Mouse (Mus musculus): ENCODE data around the gene Cstb. TPM values are rescaled to one million over a fixed set of nuclear protein-coding genes. Genes with fewer than 3 reads are reported as not detected.
A peak's percentile ranks its signal among the peaks of the same experiment; 100 is the strongest.
"Not testable (repeated sequence)": the region's sequence is repeated elsewhere in the genome, so short reads cannot be mapped to it uniquely, and the experiment has no call there.

Cstb gene
- total RNA-seq, 2 experiments from 2014 or later = 30.4 to 30.6 TPM

GRCm38 (mm10) chr10:78413152-78413520, 12.3 kb upstream of the Cstb start:
- no peak for DNase-seq
- intact Hi-C loops (cut with DNase I) = loop anchor here (5.0 kb wide), 1 partner anchor 684 kb away; the partner anchor contains the start of gene 2610008E11Rik

- intact Hi-C loops (cut with DNase I) = loop anchor here (5.0 kb wide), 1 partner anchor 682 kb away; the partner anchor contains the start of gene 2610008E11Rik
These were observed 10.5 kb upstream of the Cstb start for GRCm38 (mm10) chr10:78414936-78415335.

DNA sequence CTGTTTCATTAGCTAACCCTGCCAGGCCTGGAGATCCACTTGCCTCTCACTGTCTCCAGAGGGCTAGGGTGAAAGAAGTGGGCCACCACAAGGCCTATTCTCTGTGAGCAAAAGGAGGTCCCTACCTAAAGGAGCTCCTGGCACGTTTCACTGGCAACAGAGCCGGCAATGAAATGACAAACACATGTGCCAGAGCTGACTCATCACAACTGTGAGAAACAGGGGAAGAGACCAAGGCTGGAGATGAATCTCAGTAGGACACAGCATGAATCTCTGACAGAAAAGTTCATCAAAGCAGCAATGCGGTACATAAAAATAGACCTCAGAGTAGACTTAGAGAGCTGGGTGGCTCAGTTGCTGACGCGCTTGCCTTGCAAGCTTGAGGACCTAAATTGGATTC, 7.6 kb upstream of the Cstb start:
- intact Hi-C loops (cut with DNase I) = no loop called here
- no peak for DNase-seq

More at GRCm38 (mm10) chr10:78414936-78415335, 10.5 kb upstream of the Cstb start:
- DNase-seq = not testable (repeated sequence)

DNA sequence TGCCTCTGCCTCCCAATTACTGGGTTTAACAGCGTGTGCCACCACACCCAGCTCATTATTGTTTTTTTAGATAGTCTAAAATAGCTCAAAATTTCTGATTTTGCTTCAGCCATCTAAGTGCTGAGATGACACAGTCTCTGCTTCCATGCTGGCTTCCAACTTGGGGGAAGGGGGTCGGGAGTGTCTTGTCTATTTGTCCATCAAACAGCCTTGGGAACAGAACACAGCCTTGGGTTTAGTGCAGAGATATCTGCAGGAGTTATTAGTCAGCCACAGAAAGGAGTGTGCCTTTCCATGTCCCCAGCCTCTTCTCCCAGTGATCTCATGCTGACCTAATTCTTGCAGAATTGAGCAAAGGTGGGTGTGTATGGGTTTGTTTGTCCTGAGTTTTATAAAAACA, 6.7 kb upstream of the Cstb start:
- no peak for DNase-seq
- intact Hi-C loops (cut with DNase I) = no loop called here

DNA sequence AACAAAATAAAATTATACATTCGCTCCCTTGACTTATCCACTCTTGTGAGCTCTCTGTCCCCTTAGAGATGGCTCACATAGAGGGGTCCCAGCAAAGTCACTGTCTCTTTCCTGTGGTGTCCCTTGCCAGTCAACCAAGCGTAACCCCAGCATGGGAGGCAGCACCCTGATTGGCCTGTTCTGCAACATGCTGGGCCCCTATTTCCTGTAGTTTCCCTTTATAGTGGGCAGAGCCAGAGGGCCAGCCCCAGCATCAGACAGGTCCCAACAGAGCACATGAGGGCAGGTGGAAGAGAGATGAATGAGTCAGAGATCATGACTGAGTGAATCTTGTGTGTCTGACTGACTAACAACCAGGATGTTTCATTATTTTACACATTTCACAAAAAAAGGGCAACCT, 4.5 kb upstream of the Cstb start:
- DNase-seq = no peak
- intact Hi-C loops (cut with DNase I) = no loop called here

- no peak for DNase-seq
- intact Hi-C loops (cut with DNase I) = no loop called here
These were observed 2.9 kb upstream of the Cstb start for GRCm38 (mm10) chr10:78422614-78423013.

- peak; percentile 27 to 31 for DNase-seq
- intact Hi-C loops (cut with DNase I) = no loop called here
These were observed 757 bp downstream of the Cstb start for GRCm38 (mm10) chr10:78426117-78426735.

DNA sequence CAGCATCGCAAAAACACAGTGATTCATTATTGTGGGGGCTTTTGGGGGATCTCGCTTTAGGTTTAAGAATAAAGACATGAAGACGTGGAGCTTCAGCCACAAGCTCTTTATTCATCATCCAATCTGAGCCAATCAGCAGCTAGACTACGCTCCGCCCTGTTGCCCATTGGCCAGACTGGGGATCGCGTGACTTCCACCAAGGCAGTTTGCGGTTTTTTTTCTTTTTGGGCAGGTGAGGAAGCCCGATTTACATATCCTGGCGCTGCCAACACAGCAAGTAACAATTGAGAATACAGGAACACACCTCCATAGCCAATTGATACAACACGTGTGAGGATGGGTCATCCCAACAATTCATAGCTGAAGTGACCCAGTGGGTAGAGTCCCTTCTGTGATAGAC, 2.6 kb downstream of the Cstb start:
- intact Hi-C loops (cut with DNase I) = no loop called here

GRCm38 (mm10) chr10:78429180-78429579, 3.7 kb downstream of the Cstb start:
- DNase-seq = no peak
- intact Hi-C loops (cut with DNase I) = no loop called here

More for the DNA sequence above, 2.6 kb downstream of the Cstb start:
- no peak for DNase-seq

DNA sequence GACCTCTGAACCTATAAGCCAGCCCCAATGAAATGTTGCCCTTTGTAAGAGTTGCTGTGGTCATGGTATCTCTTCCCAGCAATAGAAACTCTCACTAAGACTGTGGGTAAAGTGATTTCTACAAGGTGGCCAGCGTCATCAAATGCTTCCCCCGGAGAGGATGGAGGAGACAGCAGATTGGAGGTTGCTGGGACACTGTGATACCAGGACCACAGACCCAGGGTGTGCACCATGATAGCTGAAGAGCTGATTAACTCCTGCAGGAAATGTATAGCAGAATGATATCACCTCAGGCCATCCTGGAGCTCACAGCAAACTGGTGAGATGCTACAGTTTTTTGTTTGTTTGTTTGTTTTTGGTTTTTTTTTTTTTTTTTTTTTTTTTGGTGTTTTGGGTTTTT, 4.3 kb downstream of the Cstb start:
- intact Hi-C loops (cut with DNase I) = no loop called here
- no peak for DNase-seq

DNA sequence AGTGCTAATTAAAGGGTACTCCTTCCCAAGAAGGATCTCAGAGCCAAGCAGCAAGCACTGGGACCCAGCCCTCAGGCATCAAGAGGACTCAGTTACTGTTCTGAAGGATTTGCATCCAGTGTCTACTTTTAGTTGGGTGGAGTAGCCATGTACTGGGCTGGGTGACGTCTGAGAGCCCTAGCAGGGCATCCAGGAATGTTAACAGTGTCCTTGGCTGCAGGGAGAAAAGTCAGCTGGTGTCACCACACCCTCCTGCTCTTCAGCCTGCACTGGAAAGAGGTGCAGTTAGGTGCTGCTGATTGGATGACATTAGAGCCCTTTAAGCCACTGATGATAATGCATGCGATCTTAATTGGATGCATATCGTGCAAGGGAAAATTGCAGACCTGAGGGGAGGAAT, 7.4 kb downstream of the Cstb start:
- intact Hi-C loops (cut with DNase I) = no loop called here
- DNase-seq = no peak

DNA sequence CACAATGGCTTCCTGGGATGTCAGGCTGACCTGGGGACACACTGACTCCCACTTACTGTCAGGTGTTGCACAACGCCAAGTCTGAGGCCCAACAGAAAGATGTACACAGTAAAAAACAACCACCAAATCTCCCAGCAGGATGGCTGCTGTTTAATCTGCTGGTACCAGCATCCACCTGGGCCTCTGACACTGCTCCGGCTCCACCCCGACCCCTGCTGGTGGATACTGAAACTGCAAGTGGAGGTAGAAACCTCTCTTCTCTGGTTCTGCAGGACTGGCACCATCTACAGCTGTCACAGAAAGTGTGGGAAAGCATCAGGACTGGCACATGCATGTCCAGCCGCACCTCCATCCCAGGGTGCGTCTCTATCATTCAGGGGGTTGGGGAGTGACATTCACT, 12.6 kb downstream of the Cstb start:
- intact Hi-C loops (cut with DNase I) = loop anchor here (2.0 kb wide), 1 partner anchor 49 kb away; no protein-coding TSS in a partner anchor
- peak; percentile 73 to 86 for DNase-seq

DNA sequence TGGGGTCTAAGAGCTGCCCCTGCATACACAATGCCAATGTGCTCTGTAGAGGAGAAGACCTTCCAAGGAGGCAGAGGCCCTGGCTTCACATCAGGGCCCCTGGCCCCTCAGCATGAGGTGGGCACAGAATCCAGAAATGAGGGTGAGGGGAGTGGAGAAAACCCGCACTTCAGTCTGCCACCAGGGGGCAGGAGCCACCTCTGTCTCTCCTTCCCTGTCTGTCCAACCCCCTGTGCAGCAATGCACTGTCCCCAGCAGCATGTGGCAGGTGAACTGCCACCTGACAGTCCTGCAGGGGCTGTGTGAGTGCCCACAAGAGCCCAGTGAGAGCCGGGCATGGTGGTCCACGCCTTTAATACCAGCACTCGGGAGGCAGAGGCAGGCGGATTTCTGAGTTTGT, 14.1 kb downstream of the Cstb start:
- intact Hi-C loops (cut with DNase I) = loop anchor here (2.0 kb wide), 1 partner anchor 47 kb away; no protein-coding TSS in a partner anchor
- DNase-seq = no peak

GRCm38 (mm10) chr10:78439990-78440389, 14.5 kb downstream of the Cstb start:
- intact Hi-C loops (cut with DNase I) = loop anchor here (2.0 kb wide), 1 partner anchor 47 kb away; no protein-coding TSS in a partner anchor

DNA sequence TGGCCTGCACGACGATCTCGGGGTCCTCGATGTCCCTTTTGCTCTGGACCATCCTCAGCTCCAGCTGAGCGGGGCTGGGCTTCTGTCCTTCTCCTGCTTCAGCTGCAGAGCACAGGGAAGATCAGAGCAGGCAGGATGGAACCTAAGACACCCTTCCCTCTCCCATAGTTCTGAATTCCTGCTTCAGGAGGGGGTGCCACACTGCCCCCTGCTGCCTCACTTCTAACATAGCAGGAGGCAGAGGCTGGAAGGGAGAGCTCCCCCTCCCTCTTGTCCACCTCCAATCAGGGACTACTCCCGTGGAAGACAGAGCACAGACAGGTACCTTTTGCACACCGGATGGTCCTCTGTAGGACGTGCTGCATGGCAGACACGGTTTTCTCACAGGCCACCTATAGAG, 15.3 kb downstream of the Cstb start:
- intact Hi-C loops (cut with DNase I) = no loop called here
- DNase-seq = no peak

More at GRCm38 (mm10) chr10:78439990-78440389, 14.5 kb downstream of the Cstb start:
- no peak for DNase-seq

GRCm38 (mm10) chr10:78441606-78442005, 16.1 kb downstream of the Cstb start:
- intact Hi-C loops (cut with DNase I) = no loop called here
- no peak for DNase-seq

DNA sequence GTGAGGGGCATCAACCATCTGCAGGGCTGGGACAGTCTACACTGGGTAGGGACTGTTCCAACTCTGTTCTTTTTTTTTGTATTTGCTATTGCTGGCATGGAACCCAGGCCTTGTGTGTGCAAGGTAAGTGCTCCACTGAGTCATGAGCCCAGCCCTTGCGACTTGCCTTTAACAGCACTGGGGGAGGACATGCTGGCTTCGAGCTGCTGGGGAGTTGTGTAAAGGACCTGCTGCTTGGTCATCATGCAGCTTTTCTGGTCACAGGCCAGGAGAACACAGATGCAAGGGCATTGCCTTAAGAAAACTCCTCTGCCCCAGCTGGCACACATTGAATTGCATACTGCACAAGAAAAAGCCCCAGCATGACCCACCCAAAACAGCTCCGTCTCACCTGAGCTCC, 16.8 kb downstream of the Cstb start:
- intact Hi-C loops (cut with DNase I) = no loop called here
- no peak for DNase-seq

GRCm38 (mm10) chr10:78446195-78446594, 20.7 kb downstream of the Cstb start:
- DNase-seq = no peak
- intact Hi-C loops (cut with DNase I) = no loop called here

DNA sequence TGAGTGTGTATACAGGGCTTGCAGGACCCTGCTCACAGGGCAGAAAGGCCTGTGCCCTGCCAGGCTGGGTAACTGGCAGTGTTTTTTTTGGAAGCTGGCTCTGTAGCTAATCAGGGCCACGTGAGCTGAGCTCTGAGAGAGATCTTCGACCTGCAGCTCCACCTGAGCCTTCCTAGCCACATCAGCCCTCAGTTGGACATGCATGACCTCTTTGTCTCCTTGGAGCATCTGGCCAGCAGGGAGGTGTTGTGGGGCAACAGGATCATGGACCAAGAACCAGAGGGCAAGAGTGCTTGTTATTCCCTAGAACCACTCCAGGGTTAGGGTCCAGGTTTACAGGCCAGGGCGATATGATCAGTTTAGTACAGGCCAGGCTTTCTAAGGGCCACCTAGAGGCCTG, 21.9 kb downstream of the Cstb start:
- no peak for DNase-seq

DNA sequence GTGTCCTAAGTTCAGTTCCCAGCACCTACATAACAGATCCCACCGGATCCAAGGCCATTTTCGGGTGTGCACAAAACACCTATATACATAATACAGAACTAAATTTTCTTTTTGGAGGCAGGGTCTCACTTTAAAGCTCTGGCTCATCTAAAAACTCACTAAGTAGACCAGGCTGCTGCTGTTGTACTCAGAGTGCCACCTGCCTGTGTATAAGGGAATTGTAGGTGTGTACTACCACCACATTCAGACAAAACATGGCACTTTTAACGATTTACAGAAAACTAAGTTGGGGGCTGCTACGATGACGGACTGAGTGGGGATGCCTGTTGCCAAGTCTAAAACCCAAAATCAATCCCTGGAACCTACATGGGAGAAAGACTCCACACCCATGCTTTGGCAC, 25.3 kb downstream of the Cstb start:
- no peak for DNase-seq
- intact Hi-C loops (cut with DNase I) = no loop called here

More for the DNA sequence above, 21.9 kb downstream of the Cstb start:
- intact Hi-C loops (cut with DNase I) = no loop called here

DNA sequence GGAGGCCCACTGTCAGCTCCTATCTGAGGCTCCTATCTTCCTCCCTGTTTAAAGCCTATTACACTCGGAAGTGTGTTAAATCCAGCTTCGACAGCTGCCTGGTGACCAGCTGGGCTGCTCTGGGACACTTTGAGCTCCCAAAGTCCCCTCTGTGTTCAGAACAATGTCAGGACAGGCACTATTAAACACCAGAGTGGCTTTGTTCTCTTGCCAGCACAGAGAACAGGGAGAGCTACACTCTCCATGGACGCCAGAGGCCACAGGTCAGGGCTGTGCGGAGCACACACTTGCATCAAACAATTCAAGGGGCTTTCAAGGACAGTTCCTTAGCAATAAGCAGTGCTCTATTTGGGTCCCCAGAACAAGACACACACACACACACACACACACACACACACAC, 27.2 kb downstream of the Cstb start:
- no peak for DNase-seq
- intact Hi-C loops (cut with DNase I) = no loop called here

- intact Hi-C loops (cut with DNase I) = no loop called here
- DNase-seq = no peak
These were observed 31.2 kb downstream of the Cstb start for GRCm38 (mm10) chr10:78456696-78457095.
